Mouse (Mus musculus) C2C12 (cell line): Measurements from ENCODE around the gene Fam69a.

ENCODE experiments used
- CTCF ChIP-seq: IDR thresholded peaks from one replicate; pipeline ENCODE4 v1.5.1; 2011; ENCODE audit not compliant: control insufficient read depth, insufficient read depth, insufficient read length
- FOSL1 ChIP-seq: IDR thresholded peaks from one replicate; pipeline ENCODE4 v1.8.0; 2011; ENCODE audit warnings: mild to moderate bottlenecking, low read length; ENCODE audit not compliant: poor library complexity, insufficient read depth, severe bottlenecking
- USF1 ChIP-seq: IDR thresholded peaks from one replicate; pipeline ENCODE4 v1.6.1; 2011; ENCODE audit warnings: low read depth, mild to moderate bottlenecking, control low read depth, moderate library complexity

- TF ChIP-seq FOSL1 (no peak), CTCF (no peak), USF1 (no peak)
Observed at GRCm38 (mm10) chr5:107961438-107962251, 25.2 kb downstream of the Fam69a start.
